Mouse (Mus musculus) adrenal gland, adult (tissue): Measurements from ENCODE around the gene Toe1.
A peak's percentile ranks its signal among the peaks of the same experiment; 100 is the strongest.

ENCODE experiments used
- DNase-seq, 2 experiments: peaks; one replicate each; pipeline ENCODE4 v3.0.0; 2022 to 2023; ENCODE audit warnings: low spot score in 1 of 2; ENCODE audit not compliant: inconsistent age in 2 of 2

Gene Toe1

DNA sequence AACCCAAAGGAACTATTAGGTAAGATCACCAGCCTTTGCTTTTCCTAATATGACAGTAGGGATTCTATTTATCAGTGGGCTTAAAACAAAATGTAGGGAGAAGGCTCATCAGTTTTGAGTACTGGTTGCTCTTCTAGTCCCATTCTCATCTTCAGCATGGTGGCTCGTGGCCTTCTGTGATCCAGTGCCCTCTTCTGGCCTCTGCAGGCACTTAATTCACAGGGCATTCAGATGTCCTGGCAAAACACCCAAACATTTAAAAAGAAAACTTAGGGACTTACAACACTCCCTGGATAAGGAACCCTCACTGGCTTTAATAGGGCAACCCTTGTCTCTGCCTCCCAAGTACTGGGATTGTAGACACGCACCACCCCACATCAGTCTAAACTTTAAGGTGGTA lies 13.2 kb downstream of the Toe1 start:
- DNase-seq, result no peak

DNA sequence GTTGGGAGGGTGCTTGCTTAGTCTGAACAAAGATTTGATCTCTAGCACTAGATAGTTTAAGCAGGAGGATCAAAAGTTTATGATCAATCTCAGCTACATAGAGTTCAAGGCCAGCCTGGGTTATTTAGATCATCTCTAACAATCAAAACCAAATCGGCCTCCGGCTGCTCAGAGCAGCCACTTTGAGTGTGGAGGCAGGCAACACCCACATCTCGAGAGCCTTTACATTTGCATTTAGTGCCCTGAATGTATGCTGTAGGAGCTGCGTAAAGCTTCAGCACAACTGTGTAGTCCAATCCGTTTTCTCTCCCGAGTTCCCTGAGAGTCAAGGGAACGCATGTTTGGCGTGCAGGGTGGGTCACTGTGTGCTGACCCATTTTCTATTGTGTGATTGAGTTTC lies 15.0 kb downstream of the Toe1 start:
- DNase-seq, result no peak

DNA sequence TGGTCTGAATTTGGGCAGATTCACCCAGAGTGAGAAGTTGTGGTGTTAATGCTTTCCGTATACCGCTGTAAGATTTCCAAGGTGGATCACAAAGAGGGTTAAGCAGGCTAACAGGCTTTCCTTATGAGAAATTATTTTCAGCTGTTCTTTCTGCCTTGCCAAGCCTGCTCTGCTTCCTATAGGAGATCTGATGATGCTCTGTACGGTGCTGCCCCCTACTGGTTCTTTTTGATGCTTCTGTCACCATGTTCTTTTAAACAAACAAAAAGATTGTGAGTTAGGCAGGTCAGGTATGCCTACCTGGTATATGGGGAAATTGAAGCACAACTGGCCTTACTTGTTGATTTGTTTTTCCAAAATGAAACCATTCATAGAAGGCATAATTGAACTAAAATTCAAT lies 18.5 kb downstream of the Toe1 start:
- DNase-seq, result peak; percentile 75 to 95

DNA sequence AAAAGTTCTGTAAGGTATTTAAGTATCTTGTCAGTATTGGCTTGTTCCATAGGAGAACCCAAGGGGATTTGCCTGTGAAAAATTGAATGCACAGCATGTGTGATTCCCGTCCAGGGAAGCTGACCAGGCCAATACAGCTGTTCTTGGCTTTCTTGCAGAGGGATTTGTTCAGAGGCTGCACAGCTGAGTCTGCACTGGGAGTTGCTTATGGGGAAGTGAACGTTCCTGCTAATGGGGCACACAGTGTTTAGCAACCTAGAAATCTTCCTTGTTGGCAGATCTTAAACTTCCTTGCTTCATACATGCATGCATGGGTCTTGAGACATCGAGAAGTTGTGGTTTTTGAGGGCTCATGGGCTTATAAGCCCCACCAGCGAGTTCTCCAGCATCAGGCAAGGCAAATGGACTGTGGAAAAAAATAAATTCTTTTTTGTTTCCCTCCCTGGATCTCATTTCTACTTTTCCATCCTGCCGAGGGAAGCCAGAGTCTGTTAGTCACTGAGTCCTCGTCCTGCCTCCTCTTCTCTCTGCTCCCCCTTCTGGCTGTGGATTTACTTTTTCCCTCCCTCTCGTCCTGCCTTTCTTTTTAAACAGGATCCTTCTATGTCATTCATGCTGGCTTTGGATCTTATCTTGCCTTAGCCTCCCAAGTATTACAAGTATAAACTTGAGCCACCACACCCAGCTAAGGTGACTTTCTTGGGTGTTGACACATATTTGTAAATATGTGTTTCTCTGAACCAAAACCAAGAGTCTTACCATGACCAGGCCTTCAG lies 19.3 kb downstream of the Toe1 start:
- peak in 1 of 2 experiments; percentile 56 for DNase-seq

DNA sequence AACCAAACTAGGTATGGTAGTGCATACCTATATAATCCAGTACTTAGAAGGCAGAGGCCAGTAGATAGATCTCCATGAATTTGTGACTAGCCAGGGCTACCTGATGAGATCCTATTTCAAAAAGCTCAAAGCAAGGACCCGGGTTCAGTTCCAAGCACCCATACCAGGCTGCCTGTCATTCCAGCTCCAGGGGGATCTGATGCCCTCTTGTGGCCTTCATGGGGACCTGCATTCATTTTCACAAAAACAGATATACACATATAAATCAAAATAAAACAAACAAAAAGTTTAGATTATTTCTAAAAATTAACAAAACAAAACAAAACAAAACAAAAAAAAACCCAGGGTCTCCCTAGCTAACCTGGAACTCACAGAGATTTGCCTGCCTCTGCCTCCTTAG lies 20.9 kb downstream of the Toe1 start:
- DNase-seq, result no peak

DNA sequence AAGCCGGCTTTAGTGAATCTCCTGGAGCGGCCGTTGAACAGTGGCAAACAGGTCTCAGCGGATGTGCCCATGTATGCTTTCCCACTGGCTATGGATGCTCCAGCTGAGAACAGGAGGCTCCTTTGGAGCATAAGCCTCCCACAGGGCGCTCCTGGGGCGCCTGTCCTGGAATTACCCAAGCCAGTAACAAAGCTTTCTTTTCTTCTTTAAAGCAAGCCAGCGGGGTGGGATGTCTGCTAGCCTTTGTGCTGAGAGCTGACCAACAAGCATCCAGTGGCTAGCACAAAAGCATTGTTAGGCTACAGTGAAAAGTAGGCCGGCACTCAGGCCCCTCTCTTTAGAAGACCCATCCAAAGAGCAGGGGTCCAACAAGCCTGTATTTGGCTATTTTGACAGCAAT lies 25.3 kb downstream of the Toe1 start:
- no peak for DNase-seq

DNA sequence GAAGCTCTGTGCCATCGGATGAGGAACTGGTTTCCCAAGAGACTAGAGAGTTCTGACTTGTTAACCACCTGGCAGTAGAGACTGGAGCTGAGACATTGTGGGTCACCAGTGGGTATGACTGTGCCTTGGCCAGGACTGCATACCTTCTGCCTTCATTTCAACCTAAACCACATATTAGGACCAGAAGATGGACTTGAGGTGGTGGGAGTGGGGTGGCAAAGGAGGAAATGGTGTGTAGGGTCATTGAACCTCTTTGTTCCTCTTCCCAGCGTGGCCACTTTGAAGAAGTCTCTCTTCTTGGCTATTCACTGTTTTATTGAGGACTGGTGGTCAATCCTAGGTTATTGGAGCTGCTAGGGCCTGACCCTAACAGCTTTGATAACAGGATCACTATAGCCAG lies 26.1 kb downstream of the Toe1 start:
- no peak for DNase-seq

DNA sequence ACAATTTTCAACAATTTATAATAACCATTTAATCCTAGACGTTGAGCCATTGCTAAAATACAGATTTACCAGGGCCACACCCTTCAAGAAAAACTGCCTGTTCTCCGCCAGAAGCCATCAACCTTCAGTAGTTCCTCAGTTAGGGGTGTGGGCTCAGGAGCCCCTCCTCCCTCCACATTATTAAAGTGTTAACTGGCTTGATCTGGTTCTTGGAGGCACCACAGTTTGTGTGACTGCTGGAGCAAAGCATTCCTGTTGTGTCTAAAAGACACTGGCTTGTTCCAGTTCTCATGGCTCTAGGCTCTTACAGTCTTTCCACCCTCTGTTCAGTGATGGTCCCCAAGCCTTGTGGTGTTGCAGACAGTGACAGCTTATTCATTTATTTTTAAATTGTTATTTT lies 26.9 kb downstream of the Toe1 start:
- no peak for DNase-seq

DNA sequence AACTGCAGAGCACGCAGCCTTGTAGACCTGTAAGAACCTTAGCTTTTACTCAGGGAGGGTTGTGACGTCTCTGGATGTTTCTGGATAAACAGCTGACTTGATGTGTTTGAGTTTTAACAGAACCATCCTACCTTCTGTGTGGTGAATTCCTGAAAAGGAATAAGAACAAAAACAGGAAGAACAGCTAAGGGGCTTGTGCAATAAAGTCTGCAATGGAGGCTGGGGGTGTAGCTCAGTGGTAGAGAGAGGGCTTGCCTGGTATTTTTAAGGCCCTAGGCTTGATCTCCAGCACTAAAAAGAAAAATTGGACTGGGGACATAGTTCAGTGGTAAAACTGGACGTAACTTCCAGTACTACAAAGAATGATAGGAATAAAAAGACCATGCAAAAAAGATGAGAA lies 30.4 kb downstream of the Toe1 start:
- no peak for DNase-seq

DNA sequence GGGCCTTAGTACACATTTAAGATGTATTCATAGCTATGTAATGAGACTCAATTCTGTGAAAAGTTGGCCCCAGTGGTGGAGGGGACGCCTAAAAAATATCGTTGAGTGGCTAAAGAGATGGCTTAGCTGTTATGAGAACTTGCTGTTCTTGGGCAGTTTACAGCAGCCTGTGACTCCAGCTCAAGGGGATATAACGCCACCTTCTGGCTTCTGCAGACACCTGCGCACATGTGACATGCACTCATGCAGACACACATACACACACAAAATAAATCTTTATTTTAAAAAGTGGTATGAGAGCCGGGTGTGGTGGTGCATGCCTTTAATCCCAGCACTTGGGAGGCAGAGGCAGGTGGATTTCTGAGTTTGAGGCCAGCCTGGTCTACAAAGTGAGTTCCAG lies 31.0 kb downstream of the Toe1 start:
- DNase-seq, result no peak

DNA sequence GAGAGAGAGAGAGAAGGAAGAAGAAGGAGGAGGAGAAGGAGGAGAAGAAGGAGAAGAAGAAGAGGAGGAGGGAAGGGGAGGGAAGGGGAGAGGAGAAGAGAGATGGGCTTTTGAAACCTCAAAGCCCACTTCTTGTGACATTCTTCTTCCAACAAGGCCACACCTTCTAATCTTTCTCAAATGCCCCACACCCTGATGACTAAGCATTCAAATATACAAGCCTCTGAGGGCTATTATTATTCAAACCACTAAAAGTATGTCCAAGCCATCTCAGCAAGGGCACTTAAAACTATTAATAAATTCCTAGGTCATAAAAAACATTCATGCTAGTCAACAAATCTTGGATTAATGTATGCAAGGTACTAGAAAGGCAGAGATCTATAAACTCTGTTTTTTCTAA lies 38.4 kb downstream of the Toe1 start:
- no peak for DNase-seq

DNA sequence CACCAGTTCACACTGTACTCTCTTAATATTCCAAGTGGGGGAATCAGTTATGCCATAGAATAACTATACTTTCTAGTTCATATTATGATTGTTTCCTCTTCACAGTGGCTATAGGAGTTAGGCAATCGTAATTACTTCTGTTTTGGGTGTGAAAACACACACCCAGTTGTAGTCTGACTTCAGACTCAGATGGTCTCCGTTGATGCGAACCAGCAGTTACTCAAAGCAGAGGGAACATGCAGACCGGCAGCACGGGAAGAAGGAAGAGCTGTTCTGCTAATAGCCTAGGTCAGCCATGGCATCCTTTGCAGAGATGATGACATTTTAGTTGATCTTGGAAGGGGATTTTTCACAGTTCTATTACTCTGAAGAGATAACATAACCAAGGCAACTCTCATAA lies 38.9 kb downstream of the Toe1 start:
- no peak for DNase-seq

DNA sequence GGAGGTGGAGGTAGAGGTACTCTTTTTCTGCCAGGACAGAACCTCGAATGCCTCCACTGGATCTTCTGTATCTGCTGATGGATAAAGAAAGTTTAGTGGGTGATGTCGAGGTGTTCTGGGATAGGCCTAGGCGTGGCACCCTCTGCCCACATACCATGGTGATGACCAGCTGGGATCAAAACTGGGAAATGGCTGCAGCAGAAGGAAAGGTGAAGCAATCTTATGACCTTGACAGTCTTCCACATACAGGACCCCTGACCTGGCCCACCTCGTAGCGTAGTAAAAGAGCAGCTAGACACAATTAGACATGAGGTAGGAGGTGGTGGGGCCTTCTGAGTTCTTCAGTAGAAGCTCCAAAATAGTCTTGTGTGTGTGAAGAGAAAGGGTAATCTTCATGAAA lies 43.4 kb downstream of the Toe1 start:
- DNase-seq, result no peak

DNA sequence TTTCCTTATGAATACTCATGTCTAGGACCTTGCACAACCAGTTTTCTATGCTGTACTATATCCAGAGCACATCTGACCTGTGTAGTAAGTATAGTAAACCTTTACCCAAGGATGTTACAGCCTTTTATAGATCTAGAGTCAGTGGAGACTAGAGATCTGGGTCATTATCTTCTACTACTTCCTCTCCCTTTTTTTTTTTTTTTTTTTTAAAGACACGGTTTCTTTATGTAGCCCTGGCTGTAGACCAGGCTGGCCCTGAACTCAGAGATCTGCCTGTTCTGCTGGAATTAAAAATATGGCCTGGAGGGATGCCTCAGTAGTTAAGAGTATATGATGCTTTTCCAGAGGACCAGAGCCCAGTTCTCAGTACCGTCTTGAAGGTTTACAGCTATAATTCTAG lies 45.5 kb downstream of the Toe1 start:
- no peak for DNase-seq

DNA sequence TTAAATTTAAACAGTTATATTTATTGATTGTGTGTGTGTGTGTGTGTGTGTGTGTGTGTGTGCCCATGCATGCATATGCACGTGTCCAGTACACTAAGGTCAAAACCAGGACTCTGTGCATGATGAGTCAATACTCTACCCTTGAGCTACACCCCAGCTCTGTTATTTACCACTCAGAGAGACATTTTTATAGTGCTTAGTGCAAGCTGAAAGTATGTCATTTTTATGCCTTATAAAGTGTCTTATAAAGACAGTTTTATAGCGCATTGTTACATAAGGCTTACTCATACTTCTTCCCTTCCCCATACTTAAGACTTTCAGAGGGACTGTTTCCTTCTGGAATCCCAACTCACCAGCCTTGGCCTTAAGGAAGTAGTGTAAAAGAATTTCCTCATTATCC lies 57.7 kb downstream of the Toe1 start:
- DNase-seq, result peak in 1 of 2 experiments; percentile 63
